24 mouse cellular contexts compared by ENCODE assay signal in the genomic region with DNA sequence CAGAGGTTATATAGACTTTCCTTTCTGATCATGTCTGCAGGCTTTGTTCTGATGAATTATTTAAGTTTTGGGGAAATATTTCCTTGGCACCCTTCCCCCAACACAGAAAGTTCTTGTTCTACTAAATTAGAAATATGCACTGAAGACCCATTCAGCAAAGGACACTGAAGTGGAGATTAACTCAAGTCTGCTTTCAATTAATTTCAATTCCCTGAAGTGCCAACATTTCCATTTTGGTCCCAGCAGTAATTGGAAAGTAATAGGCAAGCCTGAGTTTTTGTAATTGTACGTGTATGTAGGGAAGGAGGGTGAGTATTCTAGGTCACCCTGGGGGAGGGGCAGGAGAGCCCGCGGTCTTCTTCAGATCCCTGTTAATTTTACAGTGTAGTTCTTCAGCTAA. TPM values are rescaled to one million over a fixed set of nuclear protein-coding genes. Genes with fewer than 3 reads are reported as not detected.
DNase-seq lines count a peak whose midpoint lies in the region; ATAC-seq and TF ChIP-seq lines count a peak whose summit lies in the region.
"Had no signal": no experiment of that assay in that cellular context is flagged by ENCODE, and none has a peak within 500 bp of the region (broad histone marks: within the 10 kb centered on the region; RNA-seq: fewer than 3 reads in every experiment).

No protein-coding gene starts in this region.

- H3K9ac ChIP-seq in midbrain, embryonic 14.5 days (replicated peaks; ENCODE audit: low read length) = no peak overlapping the region
- no peak overlapping the region for H3K9ac ChIP-seq in midbrain, embryonic 16.5 days (ENCODE audit: low read depth, low read length)
- no peak overlapping the region for H3K9ac ChIP-seq in hindbrain, postnatal 0 days (replicated peaks; ENCODE audit: low read length)
- H3K9ac ChIP-seq: embryonic facial prominence, embryonic 12.5 days; forebrain, embryonic 15.5 days had no signal

- no peak for TF ChIP-seq CTCF in hindbrain, postnatal 0 days (IDR thresholded peaks at IDR 0.05; ENCODE audit: low read depth)

- 0 out of 2 replicates have a peak, but pooled peaks cover 3% of the 10 kb centered on the region for H3K4me1 ChIP-seq in heart, embryonic 10.5 days
- no peaks in the 10 kb centered on the region for H3K4me1 ChIP-seq in midbrain, embryonic 14.5 days (ENCODE audit: control insufficient read depth, insufficient read depth, low read length)
- no peaks in the 10 kb centered on the region for H3K4me1 ChIP-seq in midbrain, embryonic 16.5 days (ENCODE audit: control insufficient read depth, insufficient read depth, low read length)
- H3K4me1 ChIP-seq in hindbrain, postnatal 0 days (ENCODE audit: insufficient read depth, low read length) = no peaks in the 10 kb centered on the region
- H3K4me1 ChIP-seq: embryonic facial prominence, embryonic 12.5 days; forebrain, embryonic 15.5 days had no signal

- ATAC-seq in midbrain, embryonic 14.5 days (ENCODE audit: low FRiP score, low TSS enrichment) = no peak
- ATAC-seq in midbrain, embryonic 16.5 days = no peak
- peak; percentile 73 for ATAC-seq in hindbrain, postnatal 0 days
- ATAC-seq: activated CD4-positive, CD25-positive, alpha-beta regulatory T cell, adult 4 months; forebrain, embryonic 15.5 days; intestine, embryonic 16.5 days; Patski had no signal

- peak; percentile 7 for DNase-seq in heart, embryonic 10.5 days (ENCODE audit: low spot score)
- DNase-seq in heart, postnatal 36 days = no peak
- peak; percentile 29 for DNase-seq in midbrain, embryonic 14.5 days
- DNase-seq in hindbrain, postnatal 0 days (ENCODE audit: low spot score) = peak; percentile 45
- DNase-seq in embryo, embryonic 11 days = no peak
- DNase-seq in layer of hippocampus, adult 9-11 months = no peak
- DNase-seq: adrenal gland, postnatal 14 days; cerebellum, adult 2 months; cerebellum, postnatal 14 days; gastrocnemius, postnatal 36 days; heart, adult 18-20 months had no signal

- intact Hi-C loops in heart, postnatal 36 days (cut with DNase I) = no loop called here

- no peak overlapping the region for H3K27ac ChIP-seq in heart, embryonic 10.5 days
- H3K27ac ChIP-seq in midbrain, embryonic 14.5 days (replicated peaks; ENCODE audit: low read depth, low read length) = no peak overlapping the region
- no peak overlapping the region for H3K27ac ChIP-seq in midbrain, embryonic 16.5 days (ENCODE audit: low read length)
- H3K27ac ChIP-seq in hindbrain, postnatal 0 days = no peak overlapping the region
- H3K27ac ChIP-seq: embryonic facial prominence, embryonic 12.5 days; forebrain, embryonic 15.5 days had no signal

- H3K4me2 ChIP-seq in midbrain, embryonic 14.5 days (ENCODE audit: low read length) = no peak overlapping the region
- H3K4me2 ChIP-seq in midbrain, embryonic 16.5 days (ENCODE audit: low read length) = no peak overlapping the region
- H3K4me2 ChIP-seq in hindbrain, postnatal 0 days (ENCODE audit: low read depth, low read length) = no peak overlapping the region
- H3K4me2 ChIP-seq: embryonic facial prominence, embryonic 12.5 days; forebrain, embryonic 15.5 days; heart, embryonic 11.5 days had no signal

- H3K9me3 ChIP-seq in heart, embryonic 10.5 days = no peaks in the 10 kb centered on the region
- H3K9me3 ChIP-seq in midbrain, embryonic 14.5 days (ENCODE audit: control insufficient read depth, low read length) = no peaks in the 10 kb centered on the region
- no peaks in the 10 kb centered on the region for H3K9me3 ChIP-seq in midbrain, embryonic 16.5 days (replicated peaks; ENCODE audit: control insufficient read depth, low read length, poor library complexity, severe bottlenecking)
- H3K9me3 ChIP-seq in hindbrain, postnatal 0 days (ENCODE audit: low read length) = no peaks in the 10 kb centered on the region
- H3K9me3 ChIP-seq: embryonic facial prominence, embryonic 12.5 days; forebrain, embryonic 15.5 days had no signal

- H3K36me3 ChIP-seq in heart, embryonic 10.5 days = no peaks in the 10 kb centered on the region
- H3K36me3 ChIP-seq in midbrain, embryonic 14.5 days (ENCODE audit: control insufficient read depth, insufficient read depth, low read length) = no peaks in the 10 kb centered on the region
- H3K36me3 ChIP-seq in midbrain, embryonic 16.5 days (ENCODE audit: control insufficient read depth, insufficient read depth, low read length) = no peaks in the 10 kb centered on the region
- no peaks in the 10 kb centered on the region for H3K36me3 ChIP-seq in hindbrain, postnatal 0 days (ENCODE audit: insufficient read depth, low read length)
- H3K36me3 ChIP-seq: embryonic facial prominence, embryonic 12.5 days; forebrain, embryonic 15.5 days had no signal

- WGBS in heart, embryonic 10.5 days = 83% methylated on average over 3 of the region's 3 CpGs
- 69% methylated on average over 3 of the region's 3 CpGs for WGBS in midbrain, embryonic 14.5 days
- WGBS in midbrain, embryonic 16.5 days = 74% methylated on average over 3 of the region's 3 CpGs
- 66% methylated on average over 3 of the region's 3 CpGs for WGBS in hindbrain, postnatal 0 days

- H3K4me3 ChIP-seq in heart, embryonic 10.5 days = no peak overlapping the region
- H3K4me3 ChIP-seq in midbrain, embryonic 14.5 days (replicated peaks; ENCODE audit: low read depth, low read length) = no peak overlapping the region
- H3K4me3 ChIP-seq in midbrain, embryonic 16.5 days (ENCODE audit: low read depth, low read length) = no peak overlapping the region
- H3K4me3 ChIP-seq in hindbrain, postnatal 0 days (ENCODE audit: low read length) = no peak overlapping the region
- H3K4me3 ChIP-seq: embryonic facial prominence, embryonic 12.5 days; forebrain, embryonic 15.5 days had no signal

- no peaks in the 10 kb centered on the region for H3K27me3 ChIP-seq in heart, embryonic 10.5 days (ENCODE audit: insufficient read depth, poor library complexity, severe bottlenecking)
- no peaks in the 10 kb centered on the region for H3K27me3 ChIP-seq in midbrain, embryonic 14.5 days (ENCODE audit: control insufficient read depth, insufficient read depth, low read length)
- H3K27me3 ChIP-seq in midbrain, embryonic 16.5 days (ENCODE audit: control insufficient read depth, insufficient read depth, low read depth, low read length) = no peaks in the 10 kb centered on the region
- H3K27me3 ChIP-seq in hindbrain, postnatal 0 days (ENCODE audit: insufficient read depth, low read length) = no peaks in the 10 kb centered on the region
- H3K27me3 ChIP-seq: embryonic facial prominence, embryonic 12.5 days; forebrain, embryonic 15.5 days had no signal

RNA-seq across cellular contexts. Expression of a gene that starts 19.2 kb away (rescaled TPM):
- polyA plus RNA-seq in heart, embryonic 10.5 days (2016; fragmentation: Nextera tagmentation; extraction: Ambion mirVana) = 0.49 and 0.78 TPM in 2 replicates
- under 1 TPM in 1 of 2 experiments, not detected in 1; 0.46 TPM for total RNA-seq in heart, postnatal 36 days (2021)
- 2.4 and 4.4 TPM in 2 replicates for polyA plus RNA-seq in midbrain, embryonic 14.5 days (2014; fragmentation: Nextera tagmentation; extraction: Ambion mirVana)
- 0.92 and 2.2 TPM in 2 replicates for polyA plus RNA-seq in midbrain, embryonic 16.5 days (2015; fragmentation: Nextera tagmentation; extraction: Ambion mirVana)
- total RNA-seq in hindbrain, postnatal 0 days (2014; rRNA removed) = 28.4 and 38.2 TPM in 2 replicates
- 9.0 and 11.1 TPM in 2 replicates for polyA plus RNA-seq in hindbrain, postnatal 0 days (2015; fragmentation: Nextera tagmentation; extraction: Ambion mirVana)
- total RNA-seq: common myeloid progenitor, adult 5-6 weeks; gastrocnemius, adult 8-10 months; heart, postnatal 25 days had no signal
- polyA plus RNA-seq: C2C12 had no signal

RNA-seq across cellular contexts. Expression of a gene that starts 36.2 kb away (rescaled TPM):
- 12.4 and 12.9 TPM in 2 replicates for polyA plus RNA-seq in heart, embryonic 10.5 days (2016; fragmentation: Nextera tagmentation; extraction: Ambion mirVana)
- total RNA-seq in heart, postnatal 36 days (2021) = 1 to 10 TPM; 5.8 to 6.9 TPM
- 41.9 and 54.7 TPM in 2 replicates for polyA plus RNA-seq in midbrain, embryonic 14.5 days (2014; fragmentation: Nextera tagmentation; extraction: Ambion mirVana)
- polyA plus RNA-seq in midbrain, embryonic 16.5 days (2015; fragmentation: Nextera tagmentation; extraction: Ambion mirVana) = 57.0 and 59.4 TPM in 2 replicates
- 51.2 and 54.3 TPM in 2 replicates for total RNA-seq in hindbrain, postnatal 0 days (2014; rRNA removed)
- polyA plus RNA-seq in hindbrain, postnatal 0 days (2015; fragmentation: Nextera tagmentation; extraction: Ambion mirVana) = 30.0 and 31.5 TPM in 2 replicates

RNA-seq across cellular contexts. Expression of a gene that starts 36.4 kb away (rescaled TPM):
- 17.4 and 18.6 TPM in 2 replicates for polyA plus RNA-seq in heart, embryonic 10.5 days (2016; fragmentation: Nextera tagmentation; extraction: Ambion mirVana)
- total RNA-seq in heart, postnatal 36 days (2021) = 10 to 100 TPM; 14.7 TPM
- polyA plus RNA-seq in midbrain, embryonic 14.5 days (2014; fragmentation: Nextera tagmentation; extraction: Ambion mirVana) = 47.3 and 48.5 TPM in 2 replicates
- 48.7 and 48.8 TPM in 2 replicates for polyA plus RNA-seq in midbrain, embryonic 16.5 days (2015; fragmentation: Nextera tagmentation; extraction: Ambion mirVana)
- 13.4 and 17.1 TPM in 2 replicates for total RNA-seq in hindbrain, postnatal 0 days (2014; rRNA removed)
- polyA plus RNA-seq in hindbrain, postnatal 0 days (2015; fragmentation: Nextera tagmentation; extraction: Ambion mirVana) = 54.5 and 56.3 TPM in 2 replicates

RNA-seq across cellular contexts. Expression of a gene that starts 46.9 kb away (rescaled TPM):
- polyA plus RNA-seq in heart, embryonic 10.5 days (2016; fragmentation: Nextera tagmentation; extraction: Ambion mirVana) = 0.89 TPM in 1 of 2 replicates, not detected in the other
- not detected for total RNA-seq in heart, postnatal 36 days (2021)
- polyA plus RNA-seq in midbrain, embryonic 14.5 days (2014; fragmentation: Nextera tagmentation; extraction: Ambion mirVana) = 1.3 and 2.7 TPM in 2 replicates
- 3.9 and 4.8 TPM in 2 replicates for polyA plus RNA-seq in midbrain, embryonic 16.5 days (2015; fragmentation: Nextera tagmentation; extraction: Ambion mirVana)
- total RNA-seq in hindbrain, postnatal 0 days (2014; rRNA removed) = not detected in 2 replicates
- polyA plus RNA-seq in hindbrain, postnatal 0 days (2015; fragmentation: Nextera tagmentation; extraction: Ambion mirVana) = 3.4 and 4.7 TPM in 2 replicates
- total RNA-seq: adrenal gland, adult 18-20 months; common myeloid progenitor, adult 5-6 weeks; gastrocnemius, adult 8-10 months; gastrocnemius, postnatal 36 days; heart, adult 18-20 months; heart, postnatal 25 days; MEL had no signal
- polyA plus RNA-seq: activated CD4-positive, CD25-positive, alpha-beta regulatory T cell, adult 4 months; C2C12; cerebellum, adult 2 months; heart, embryonic 11.5 days; Patski had no signal

Comparison
In these comparisons a context has a peak if more than half of its experiments do, and no peak if none do; other contexts are left out.
1. DNase-seq: peak in heart, embryonic 10.5 days (single experiment), midbrain, embryonic 14.5 days (single experiment) and hindbrain, postnatal 0 days (single experiment); none in heart, postnatal 36 days (0 of 2), embryo, embryonic 11 days (single experiment) and layer of hippocampus, adult 9-11 months (single experiment).